Mouse (Mus musculus): ENCODE results near the gene Arx. TPM values are rescaled to one million over a fixed set of nuclear protein-coding genes. Genes with fewer than 3 reads are reported as not detected.

The Arx gene
- total RNA-seq (2021): under 1 TPM; 0.19 to 0.66 TPM
- long read RNA-seq, experiment 1: 0 reads
- long read RNA-seq, experiment 2, partial matches to known transcripts: 1 of 3 reads
- long read RNA-seq, experiment 2, other reads (novel, unspliced or antisense): 0 of 3 reads

DNA sequence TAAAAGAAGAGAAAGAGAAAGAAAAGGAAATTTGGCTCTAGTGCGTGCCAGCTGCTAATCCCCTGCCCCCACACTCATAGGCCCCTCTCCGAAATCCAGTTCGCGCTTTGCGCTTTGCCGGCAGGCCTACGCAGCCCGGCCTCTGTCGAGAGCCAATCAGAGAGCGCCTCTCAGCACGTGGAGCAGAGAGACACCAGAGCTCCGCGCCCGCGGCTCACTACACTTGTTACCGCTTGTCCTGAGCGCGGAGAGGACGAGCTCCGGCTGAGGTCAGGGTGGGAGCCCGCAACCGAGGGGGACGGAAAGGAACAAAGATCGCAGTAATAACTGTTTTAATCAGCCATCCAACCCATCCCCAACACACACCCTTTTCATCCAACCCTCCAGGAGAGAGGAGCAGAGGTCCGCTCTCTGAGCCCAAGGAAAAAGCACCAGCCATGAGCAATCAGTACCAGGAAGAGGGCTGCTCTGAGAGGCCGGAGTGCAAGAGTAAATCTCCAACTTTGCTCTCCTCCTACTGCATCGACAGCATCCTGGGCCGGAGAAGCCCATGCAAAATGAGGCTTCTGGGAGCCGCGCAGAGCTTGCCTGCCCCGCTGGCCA lies at the start of gene Arx:
TSS of gene Arx (plus strand) at position 155 of the 603 bp plus-strand sequence.
- no peak for DNase-seq (ENCODE audit: low spot score in 2 of 2)

GRCm38 (mm10) chrX:93251329-93251728 lies 34.9 kb upstream of the Arx start:
- no peak for DNase-seq (ENCODE audit: low spot score in 2 of 2)

DNA sequence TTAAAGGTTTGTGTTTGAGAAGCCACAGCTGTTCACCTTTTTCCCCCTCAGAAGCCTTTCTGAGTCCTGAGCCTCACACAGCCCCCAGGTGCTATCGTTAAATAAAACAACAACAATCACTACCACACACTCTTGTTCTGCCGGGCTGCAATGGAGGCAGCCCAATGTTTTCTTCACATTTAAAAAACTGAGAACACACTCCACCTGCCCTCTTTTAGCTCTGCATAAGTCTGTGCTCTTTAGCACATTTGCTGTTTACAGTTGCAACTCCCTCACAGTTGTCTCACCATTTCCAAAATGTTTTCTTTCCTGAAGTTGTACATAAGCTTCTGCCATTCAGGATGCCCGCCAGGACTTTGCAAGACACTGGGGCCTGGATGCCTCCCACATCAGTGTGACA lies 10.6 kb upstream of the Arx start:
- DNase-seq (ENCODE audit: low spot score in 2 of 2): no peak

DNA sequence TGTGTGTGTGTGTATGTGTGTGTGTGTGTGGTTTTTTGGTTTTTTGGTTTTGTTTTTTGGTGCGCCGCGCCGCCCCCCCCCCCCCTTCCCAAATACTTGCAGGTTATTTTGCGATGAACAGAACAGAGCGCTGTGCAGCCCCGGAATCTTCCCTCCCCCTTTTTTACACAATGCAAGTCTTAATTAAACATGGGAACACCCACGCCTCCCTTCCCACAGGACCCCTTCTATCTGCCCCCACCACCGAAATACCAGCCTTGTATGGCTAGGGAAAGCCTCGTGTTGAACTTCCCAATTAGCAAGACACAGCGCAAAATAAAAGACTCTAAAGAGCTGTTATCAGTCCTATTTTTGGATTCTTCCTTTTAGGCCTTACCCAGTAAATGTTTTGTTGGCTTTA lies 6.3 kb upstream of the Arx start:
- no peak for DNase-seq (ENCODE audit: low spot score in 2 of 2)

DNA sequence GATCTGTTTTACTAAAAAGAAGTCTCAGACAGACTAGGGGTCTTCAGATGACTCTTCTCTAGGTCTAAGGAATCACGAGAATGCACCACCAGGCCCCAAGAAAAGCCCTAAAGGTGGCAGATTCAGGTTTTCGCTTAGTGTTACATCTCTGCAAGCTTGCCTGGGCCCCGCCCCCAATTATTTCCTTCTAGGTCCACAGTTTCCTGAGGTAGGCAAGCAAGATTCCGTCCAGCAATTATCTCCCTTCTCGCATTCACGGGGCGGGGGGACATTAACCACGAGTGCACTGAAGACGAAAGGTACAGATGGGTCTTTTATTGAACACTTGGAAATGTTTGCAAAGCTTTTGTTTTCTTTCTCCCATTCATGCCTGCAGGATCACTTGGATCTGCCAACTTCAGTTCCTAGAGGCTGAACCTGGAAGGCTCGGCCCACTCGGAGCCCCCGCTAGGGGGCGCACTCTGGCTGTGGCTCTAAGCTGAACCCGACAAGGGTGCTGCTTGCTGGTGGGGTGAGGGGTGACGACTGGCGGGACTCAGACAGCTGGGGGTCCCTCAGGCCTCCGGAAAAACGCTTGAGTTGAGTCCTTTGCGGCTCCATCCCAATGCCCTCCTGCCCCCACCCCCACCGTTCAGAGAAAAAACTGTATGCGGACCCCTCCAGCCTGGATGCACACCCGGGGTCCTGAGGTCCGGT lies 5.1 kb upstream of the Arx start:
- DNase-seq (ENCODE audit: low spot score in 2 of 2): peak; percentile 40 to 47

DNA sequence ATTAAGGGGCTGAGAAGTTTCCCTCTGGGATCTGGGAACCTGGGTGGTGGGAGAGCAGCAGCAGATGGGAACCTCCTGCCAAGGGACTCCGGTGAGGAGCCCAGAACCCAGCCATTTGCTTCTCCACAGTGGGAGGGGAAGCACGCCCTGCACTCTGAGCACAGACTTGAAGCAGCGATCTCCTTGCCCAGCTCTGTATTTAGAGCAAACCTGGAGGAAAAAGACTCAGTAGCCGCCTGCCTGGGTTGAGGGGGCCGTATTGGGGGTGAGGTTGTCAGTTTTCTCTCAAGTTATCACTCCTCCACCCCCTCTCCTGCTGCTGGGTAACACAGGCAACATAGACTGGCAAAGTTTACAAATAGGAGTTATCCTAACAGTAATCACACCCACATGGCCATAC lies 4.5 kb upstream of the Arx start:
- DNase-seq (ENCODE audit: low spot score in 2 of 2): no peak

DNA sequence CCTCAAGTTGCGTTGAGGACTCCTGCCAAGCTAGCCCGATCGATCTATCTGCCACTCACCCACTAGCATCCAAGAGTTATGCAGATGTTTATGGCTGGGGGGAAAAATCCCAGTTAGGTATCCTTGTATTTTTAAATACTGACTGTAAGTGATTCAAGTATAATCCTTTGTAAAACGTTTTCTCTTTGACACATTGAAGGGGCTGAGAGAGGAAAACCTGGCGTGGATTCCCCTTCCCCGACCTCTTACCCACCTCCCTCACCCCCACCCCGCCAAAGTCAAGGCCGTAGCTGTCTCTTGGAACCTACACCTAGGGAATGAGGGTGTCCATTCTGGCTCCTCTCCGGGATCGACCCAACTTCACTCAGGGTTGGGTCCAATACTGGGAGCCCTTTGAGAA lies 1.2 kb upstream of the Arx start:
- DNase-seq (ENCODE audit: low spot score in 2 of 2): no peak

- DNase-seq (ENCODE audit: low spot score in 2 of 2): no peak
Observed at GRCm38 (mm10) chrX:93288339-93288738, 2.1 kb downstream of the Arx start.

DNA sequence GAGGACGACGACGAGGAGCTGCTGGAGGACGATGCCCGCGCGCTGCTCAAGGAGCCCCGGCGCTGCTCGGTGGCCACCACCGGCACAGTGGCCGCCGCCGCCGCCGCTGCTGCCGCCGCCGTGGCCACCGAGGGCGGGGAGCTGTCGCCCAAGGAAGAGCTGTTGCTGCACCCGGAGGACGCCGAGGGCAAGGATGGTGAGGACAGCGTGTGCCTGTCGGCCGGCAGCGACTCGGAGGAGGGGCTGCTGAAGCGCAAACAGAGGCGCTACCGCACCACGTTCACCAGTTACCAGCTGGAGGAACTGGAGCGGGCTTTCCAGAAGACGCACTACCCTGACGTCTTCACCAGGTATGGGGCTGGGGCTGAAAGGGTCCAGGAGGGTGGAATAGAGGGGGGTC lies 2.8 kb downstream of the Arx start:
- no peak for DNase-seq (ENCODE audit: low spot score in 2 of 2)

DNA sequence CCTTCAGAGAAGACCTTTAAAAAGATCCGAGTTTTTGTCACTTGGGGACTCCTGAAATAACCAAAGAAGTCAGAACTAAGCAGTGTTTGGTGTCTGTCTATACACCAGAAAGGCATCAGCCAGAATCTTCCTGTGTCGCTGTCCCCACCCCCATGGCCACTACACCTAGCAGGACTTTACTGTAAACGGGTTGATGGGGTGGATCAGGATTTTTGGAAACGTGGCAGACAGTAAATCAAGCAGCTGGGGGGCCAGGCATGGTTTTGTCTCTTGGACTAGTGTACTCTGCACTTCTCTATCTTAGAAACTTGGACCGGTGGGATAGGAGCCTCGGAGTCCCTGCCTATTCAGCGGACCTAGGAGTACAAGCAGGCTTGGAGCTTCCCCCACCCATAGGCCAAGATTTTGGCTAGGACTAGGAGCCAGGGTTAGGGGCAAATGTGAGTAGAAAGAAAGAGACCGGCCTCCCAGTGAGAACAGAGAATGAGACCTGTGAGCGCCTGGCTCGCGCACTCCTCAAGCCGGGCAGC lies 3.7 kb downstream of the Arx start:
- DNase-seq (ENCODE audit: low spot score in 2 of 2): no peak

GRCm38 (mm10) chrX:93292031-93292430 lies 5.8 kb downstream of the Arx start:
- no peak for DNase-seq (ENCODE audit: low spot score in 2 of 2)

GRCm38 (mm10) chrX:93294736-93295490 lies 8.7 kb downstream of the Arx start:
- DNase-seq (ENCODE audit: low spot score in 2 of 2): no peak

GRCm38 (mm10) chrX:93295819-93296218 lies 9.6 kb downstream of the Arx start:
- DNase-seq (ENCODE audit: low spot score in 2 of 2): no peak

DNA sequence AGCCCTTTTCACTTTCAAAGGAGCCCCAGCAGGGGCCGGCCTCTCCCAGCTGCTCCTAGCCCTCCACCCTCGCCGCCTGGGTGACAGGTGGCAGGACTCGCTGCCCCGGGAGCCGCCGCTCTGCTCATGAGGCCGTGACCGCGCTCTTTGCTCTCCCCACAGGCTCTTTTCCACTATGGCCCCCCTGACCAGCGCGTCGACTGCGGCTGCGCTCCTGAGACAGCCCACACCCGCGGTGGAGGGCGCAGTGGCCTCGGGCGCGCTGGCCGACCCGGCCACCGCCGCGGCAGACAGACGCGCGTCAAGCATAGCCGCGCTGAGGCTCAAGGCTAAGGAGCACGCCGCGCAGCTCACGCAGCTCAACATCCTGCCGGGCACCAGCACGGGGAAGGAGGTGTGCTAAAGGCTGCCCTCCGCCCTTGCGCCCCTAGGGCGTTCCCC lies 10.8 kb downstream of the Arx start:
- DNase-seq (ENCODE audit: low spot score in 2 of 2): no peak

- DNase-seq (ENCODE audit: low spot score in 2 of 2): no peak
Observed at GRCm38 (mm10) chrX:93299046-93299626, 12.9 kb downstream of the Arx start.

DNA sequence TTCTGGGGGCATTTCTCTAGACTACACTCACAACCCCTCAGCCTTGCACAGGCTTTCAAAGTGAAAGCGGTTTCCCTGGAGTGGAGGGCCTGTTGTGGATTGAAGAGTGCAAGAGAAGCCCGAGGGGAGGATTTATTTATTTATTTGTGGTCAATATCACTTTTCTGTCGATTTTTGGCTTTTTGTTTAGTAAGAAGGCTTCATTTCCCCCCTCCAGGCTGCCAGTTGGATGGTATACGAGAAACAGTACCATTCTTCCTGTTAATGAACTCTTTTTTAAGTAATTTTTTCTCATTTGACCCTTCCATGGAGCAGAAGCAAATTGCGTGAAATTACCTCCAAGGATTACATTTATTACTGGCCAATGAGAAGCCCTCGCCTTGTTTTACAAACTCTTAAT lies 13.5 kb downstream of the Arx start:
- no peak for DNase-seq (ENCODE audit: low spot score in 2 of 2)

GRCm38 (mm10) chrX:93300183-93300815 lies 14.1 kb downstream of the Arx start:
- DNase-seq (ENCODE audit: low spot score in 2 of 2): no peak

GRCm38 (mm10) chrX:93301798-93302197 lies 15.6 kb downstream of the Arx start:
- DNase-seq (ENCODE audit: low spot score in 2 of 2): no peak

GRCm38 (mm10) chrX:93305780-93306179 lies 19.5 kb downstream of the Arx start:
- no peak for DNase-seq (ENCODE audit: low spot score in 2 of 2)

DNA sequence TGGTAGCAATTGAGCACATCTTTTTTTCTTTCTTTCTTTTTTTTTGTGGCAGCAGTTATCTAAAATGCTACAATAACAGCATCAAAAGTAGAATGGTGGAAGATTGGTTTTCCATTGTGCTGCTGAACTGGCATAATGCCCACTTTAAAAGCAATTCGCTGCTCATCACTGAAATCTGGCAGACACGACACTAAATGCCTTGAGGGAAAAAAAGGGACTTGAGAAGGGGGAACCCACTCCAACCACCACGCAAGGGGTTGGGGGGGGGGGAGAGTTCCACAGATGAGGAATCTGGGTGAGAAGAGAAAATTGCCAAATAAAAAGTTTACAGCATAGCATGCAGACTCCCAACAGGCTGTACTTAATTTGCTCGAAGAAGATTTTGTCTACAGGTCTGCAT lies 31.3 kb downstream of the Arx start:
- DNase-seq (ENCODE audit: low spot score in 2 of 2): no peak

GRCm38 (mm10) chrX:93319979-93320378 lies 33.7 kb downstream of the Arx start:
- no peak for DNase-seq (ENCODE audit: low spot score in 2 of 2)

Measured in adrenal gland, adult 18-20 months (tissue).